8 mouse cellular contexts compared by ENCODE assay signal in the genomic region with DNA sequence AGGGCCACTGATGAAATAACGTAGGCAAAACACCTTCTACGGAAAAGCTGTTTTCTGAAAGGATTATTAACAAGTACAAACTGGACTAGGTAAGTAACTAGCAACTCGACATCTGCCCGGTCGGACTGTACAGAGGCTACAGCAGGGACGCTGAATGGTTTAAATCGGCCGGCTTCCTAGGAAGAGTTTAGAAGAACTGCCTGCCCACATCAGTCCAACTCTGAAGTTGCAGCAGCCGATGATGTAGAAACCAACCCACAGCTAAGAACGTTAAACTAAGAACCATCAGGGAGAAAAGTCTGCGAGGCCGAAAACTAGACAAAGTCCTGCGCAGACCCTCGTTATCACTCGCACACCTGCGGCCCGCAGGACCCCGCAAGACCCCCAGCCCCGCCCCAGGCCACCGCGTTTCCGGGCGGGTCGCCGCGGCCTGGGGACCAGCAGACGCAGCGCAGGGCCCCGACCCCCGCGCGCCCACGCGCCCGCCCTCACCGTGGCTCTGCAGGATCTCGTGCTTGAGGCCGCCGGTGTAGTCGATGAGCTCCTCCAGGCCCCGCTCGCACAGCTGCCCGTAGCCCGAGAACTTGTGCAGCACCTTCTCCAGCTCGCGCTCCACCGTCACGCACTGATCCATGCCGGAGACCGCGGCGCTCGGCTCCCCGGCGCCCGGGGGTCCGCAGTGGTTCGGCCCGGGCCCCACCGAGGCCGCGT. TPM values are rescaled to one million over a fixed set of nuclear protein-coding genes. Genes with fewer than 3 reads are reported as not detected.
DNase-seq lines count a peak whose midpoint lies in the region; ATAC-seq and TF ChIP-seq lines count a peak whose summit lies in the region.

No protein-coding gene starts in this region.

- H3K9me3 ChIP-seq in heart, postnatal 0 days (replicated peaks; ENCODE audit: control insufficient read depth, low read length), result no peaks in the 10 kb centered on the region
- no peaks in the 10 kb centered on the region for H3K9me3 ChIP-seq in lung, embryonic 16.5 days (ENCODE audit: control insufficient read depth, low read length)

- H3K27me3 ChIP-seq in heart, postnatal 0 days (ENCODE audit: control insufficient read depth, insufficient read depth, low read length), result no peaks in the 10 kb centered on the region
- no peaks in the 10 kb centered on the region for H3K27me3 ChIP-seq in lung, embryonic 16.5 days (ENCODE audit: control insufficient read depth, insufficient read depth, low read depth, low read length)

- DNase-seq in adrenal gland, postnatal 14 days, result peak; percentile 77
- peak; percentile 54 for DNase-seq in heart, postnatal 0 days (ENCODE audit: low spot score)
- peak; percentile 45 for DNase-seq in layer of hippocampus, adult 9-11 months
- peak; percentile 55 for DNase-seq in right cerebral cortex, postnatal 14 days
- DNase-seq in urinary bladder, postnatal 36 days (ENCODE audit: low spot score in 2 of 2), result peak; percentile 52

- H3K4me2 ChIP-seq in heart, postnatal 0 days (ENCODE audit: low read depth, low read length), result peak overlapping the region; percentile 74
- H3K4me2 ChIP-seq in lung, embryonic 16.5 days (ENCODE audit: low read depth, low read length), result peak overlapping the region; percentile 67

- H3K27ac ChIP-seq in heart, postnatal 0 days (ENCODE audit: low read depth), result peak overlapping the region; percentile 97
- peak overlapping the region; percentile 93 for H3K27ac ChIP-seq in lung, embryonic 16.5 days (ENCODE audit: low read length)

- peak; percentile 0 for ATAC-seq in CD4-positive, CD25-positive, alpha-beta regulatory T cell, adult 4 months
- peak; percentile 2; the same call in 1 of the 2 replicates for ATAC-seq in erythroid progenitor cell, adult 5-6 weeks (replicated peaks; ENCODE audit: low FRiP score, poor library complexity, severe bottlenecking)
- ATAC-seq in heart, postnatal 0 days (ENCODE audit: insufficient read depth, low read depth), result peak; percentile 9
- ATAC-seq in lung, embryonic 16.5 days (ENCODE audit: low read depth), result no peak; the same call in none of the 2 replicates

- WGBS in heart, postnatal 0 days, result under 1% methylated on average over 59 of the region's 62 CpGs
- 1% methylated on average over 53 of the region's 62 CpGs for WGBS in lung, embryonic 16.5 days

- peaks cover 27% of the 10 kb centered on the region for H3K4me1 ChIP-seq in heart, postnatal 0 days (ENCODE audit: control insufficient read depth, insufficient read depth)
- peaks cover 18% of the 10 kb centered on the region for H3K4me1 ChIP-seq in lung, embryonic 16.5 days (replicated peaks; ENCODE audit: control insufficient read depth, insufficient read depth, low read length)

- H3K36me3 ChIP-seq in heart, postnatal 0 days (replicated peaks; ENCODE audit: control insufficient read depth, insufficient read depth, low read length), result no peaks in the 10 kb centered on the region
- H3K36me3 ChIP-seq in lung, embryonic 16.5 days (ENCODE audit: control insufficient read depth, insufficient read depth, low read length), result no peaks in the 10 kb centered on the region

- peak overlapping the region; percentile 96 for H3K9ac ChIP-seq in heart, postnatal 0 days (replicated peaks; ENCODE audit: low read depth, low read length)
- peak overlapping the region; percentile 95 for H3K9ac ChIP-seq in lung, embryonic 16.5 days (ENCODE audit: low read length)

- peak overlapping the region; percentile 91 for H3K4me3 ChIP-seq in heart, postnatal 0 days (ENCODE audit: low read depth, low read length)
- peak overlapping the region; percentile 97 for H3K4me3 ChIP-seq in lung, embryonic 16.5 days (ENCODE audit: low read length)

- no peak for TF ChIP-seq EP300 in heart, postnatal 0 days (IDR thresholded peaks at IDR 0.05; ENCODE audit: low read depth)

- TF ChIP-seq CTCF in heart, postnatal 0 days (IDR thresholded peaks at IDR 0.05; ENCODE audit: low read depth), result no peak

RNA-seq across cellular contexts. Expression of a gene that starts 0.8 kb away (rescaled TPM):
- 10 to 100 TPM; 11.6 to 18.4 TPM for polyA plus RNA-seq in CD4-positive, CD25-positive, alpha-beta regulatory T cell, adult 4 months (2017; shearing (Covaris generic))
- total RNA-seq in adrenal gland, postnatal 14 days (2021), result 72.6 and 78.7 TPM in 2 replicates
- total RNA-seq in erythroid progenitor cell, adult 5-6 weeks (2015; ENCODE audit: low replicate concordance), result 58.3 and 66.3 TPM in 2 replicates
- total RNA-seq in erythroid progenitor cell, adult 5-6 weeks (2017; ENCODE audit: low replicate concordance), result 75.7 and 82.6 TPM in 2 replicates
- 35.2 and 50.2 TPM in 2 replicates for total RNA-seq in heart, postnatal 0 days (2014; rRNA removed; ENCODE audit: low replicate concordance)
- polyA plus RNA-seq in heart, postnatal 0 days (2015; fragmentation: Nextera tagmentation; extraction: Ambion mirVana), result 6.9 and 7.0 TPM in 2 replicates
- 9.7 and 11.3 TPM in 2 replicates for polyA plus RNA-seq in lung, embryonic 16.5 days (2015; fragmentation: Nextera tagmentation; extraction: Ambion mirVana)

RNA-seq across cellular contexts. Expression of a gene that starts 54.0 kb away (rescaled TPM):
- 1 to 10 TPM; 2.9 to 5.7 TPM for polyA plus RNA-seq in CD4-positive, CD25-positive, alpha-beta regulatory T cell, adult 4 months (2017; shearing (Covaris generic))
- total RNA-seq in adrenal gland, postnatal 14 days (2021), result 28.5 and 30.6 TPM in 2 replicates
- 2.2 and 10.5 TPM in 2 replicates for total RNA-seq in erythroid progenitor cell, adult 5-6 weeks (2015; ENCODE audit: low replicate concordance)
- total RNA-seq in erythroid progenitor cell, adult 5-6 weeks (2017; ENCODE audit: low replicate concordance), result 7.2 and 9.2 TPM in 2 replicates
- 17.3 and 33.7 TPM in 2 replicates for total RNA-seq in heart, postnatal 0 days (2014; rRNA removed; ENCODE audit: low replicate concordance)
- 14.5 and 14.9 TPM in 2 replicates for polyA plus RNA-seq in heart, postnatal 0 days (2015; fragmentation: Nextera tagmentation; extraction: Ambion mirVana)
- 7.4 and 10.8 TPM in 2 replicates for polyA plus RNA-seq in lung, embryonic 16.5 days (2015; fragmentation: Nextera tagmentation; extraction: Ambion mirVana)
